Mouse (Mus musculus) kidney, embryonic 16.5 days (tissue): ENCODE measurements at regions not wholly inside any gene's neighbourhood (a gene's known extent, or its start where the extent isn't known, plus 50 kb on each side); places are given as distances from the start of the nearest gene placed in this dataset.
"Not testable (repeated sequence)": the region's sequence is repeated elsewhere in the genome, so short reads cannot be mapped to it uniquely, and the experiment has no call there.

Experiments
- ATAC-seq: fragments of 200-750 bp; cut with Nextera tagmentation; 2 replicates; pipeline ENCODE4 v1.8.0; 2017; ENCODE audit warnings: moderate TSS enrichment; ENCODE audit not compliant: low FRiP score, low TSS enrichment
- H3K27ac ChIP-seq: fragments of 300-500 bp; sonication (generic); 2 replicates; pipeline ENCODE4 v1.5.1; 2014; ENCODE audit warnings: low read length
- H3K27me3 ChIP-seq: fragments of 300-500 bp; sonication (generic); 2 replicates; pipeline ENCODE4 v1.6.1; 2014; ENCODE audit warnings: low read length, control low read depth, mixed read lengths; ENCODE audit not compliant: insufficient read depth
- H3K36me3 ChIP-seq: fragments of 300-500 bp; sonication (generic); 2 replicates; pipeline ENCODE4 v1.6.1; 2014; ENCODE audit warnings: low read length, control low read depth, mixed read lengths; ENCODE audit not compliant: insufficient read depth
- H3K4me1 ChIP-seq: fragments of 300-500 bp; sonication (generic); 2 replicates; pipeline ENCODE4 v1.6.1; 2014; ENCODE audit warnings: low read length, control low read depth, mixed read lengths; ENCODE audit not compliant: insufficient read depth
- H3K4me2 ChIP-seq: fragments of 300-500 bp; sonication (generic); replicated peaks from 2 replicates; pipeline ENCODE4 v1.6.1; 2014; ENCODE audit warnings: low read depth, low read length
- H3K4me3 ChIP-seq: fragments of 300-500 bp; sonication (generic); 2 replicates; pipeline ENCODE4 v1.5.1; 2014; ENCODE audit warnings: mild to moderate bottlenecking, low read length
- H3K9ac ChIP-seq: fragments of 300-500 bp; sonication (generic); replicated peaks from 2 replicates; pipeline ENCODE4 v1.6.1; 2014; ENCODE audit warnings: low read length
- H3K9me3 ChIP-seq: fragments of 300-500 bp; sonication (generic); 2 replicates; pipeline ENCODE4 v1.6.1; 2016; ENCODE audit warnings: low read length, control low read depth
- WGBS: fragments of 180-500 bp; shearing (Covaris S2); extraction: QIAGEN DNeasy Blood & Tissue Kit; methylation state at CpG from one replicate; pipeline ENCODE4 v1.1.7; 2014; 5-methylcytosine and 5-hydroxymethylcytosine counted together

GRCm38 (mm10) chr11:52460190-52460780 lies 64.1 kb downstream of the 9530068E07Rik start:
- Histone ChIP-seq H3K4me1 (peaks cover 10% of the 10 kb centered on the region), H3K36me3 (no peaks in the 10 kb centered on the region), H3K27me3 (no peaks in the 10 kb centered on the region), H3K4me3 (no peak overlapping the region), H3K9me3 (no peaks in the 10 kb centered on the region), H3K27ac (no peak overlapping the region), H3K4me2 (no peak overlapping the region), H3K9ac (no peak overlapping the region)
- WGBS = 54% methylated on average over 7 of the region's 7 CpGs
- ATAC-seq = no peak

- WGBS = 68% methylated on average over 6 of the region's 6 CpGs
- not testable (repeated sequence) for H3K4me1 ChIP-seq, H3K9me3 ChIP-seq, H3K4me3 ChIP-seq, H3K27ac ChIP-seq, ATAC-seq, H3K27me3 ChIP-seq, H3K36me3 ChIP-seq, H3K4me2 ChIP-seq, H3K9ac ChIP-seq
These were observed 74.9 kb downstream of the 9530068E07Rik start for GRCm38 (mm10) chr11:52471128-52471527.

- not testable (repeated sequence) for H3K36me3 ChIP-seq, H3K4me3 ChIP-seq, H3K27ac ChIP-seq, H3K9me3 ChIP-seq, H3K4me2 ChIP-seq, H3K4me1 ChIP-seq, H3K27me3 ChIP-seq, ATAC-seq, H3K9ac ChIP-seq
- 57% methylated on average over 10 of the region's 10 CpGs for WGBS
These were observed 83.9 kb downstream of the 9530068E07Rik start for GRCm38 (mm10) chr11:52480111-52480510.

- ATAC-seq = 0 out of 2 replicates have a peak, but pooled peaks have one; percentile 15
- not testable (repeated sequence) for H3K36me3 ChIP-seq, H3K4me1 ChIP-seq, H3K4me2 ChIP-seq, H3K4me3 ChIP-seq, H3K27ac ChIP-seq, H3K9ac ChIP-seq, H3K27me3 ChIP-seq, H3K9me3 ChIP-seq
- 47% methylated on average over 24 of the region's 24 CpGs for WGBS
These were observed 84.5 kb downstream of the 9530068E07Rik start for GRCm38 (mm10) chr11:52480694-52481093.

- not testable (repeated sequence) for H3K27ac ChIP-seq, ATAC-seq, H3K9ac ChIP-seq, H3K4me2 ChIP-seq, H3K27me3 ChIP-seq, H3K4me1 ChIP-seq, H3K9me3 ChIP-seq, H3K4me3 ChIP-seq, H3K36me3 ChIP-seq
- 91% methylated on average over 4 of the region's 8 CpGs for whole genome bisulfite sequencing
These were observed 87.3 kb downstream of the 9530068E07Rik start for GRCm38 (mm10) chr11:52483534-52483933.

GRCm38 (mm10) chr11:52488538-52488937 lies 92.3 kb downstream of the 9530068E07Rik start:
- not testable (repeated sequence) for H3K27ac ChIP-seq, ATAC-seq, H3K36me3 ChIP-seq, H3K4me3 ChIP-seq, H3K9ac ChIP-seq, H3K27me3 ChIP-seq, H3K4me2 ChIP-seq, H3K9me3 ChIP-seq, H3K4me1 ChIP-seq
- WGBS = 80% methylated on average over 4 of the region's 4 CpGs

GRCm38 (mm10) chr11:52493336-52493735 lies 97.1 kb downstream of the 9530068E07Rik start:
- Histone ChIP-seq H3K27ac (no peak overlapping the region), H3K9ac (no peak overlapping the region), H3K9me3 (peaks cover 3% of the 10 kb centered on the region; the same call in 1 of the 2 replicates), H3K4me1 (no peaks in the 10 kb centered on the region), H3K27me3 (no peaks in the 10 kb centered on the region), H3K4me2 (no peak overlapping the region), H3K36me3 (no peaks in the 10 kb centered on the region), H3K4me3 (no peak overlapping the region)
- no peak for ATAC-seq
- WGBS = 69% methylated on average over 6 of the region's 6 CpGs

GRCm38 (mm10) chr11:52496908-52497307 lies 100.7 kb downstream of the 9530068E07Rik start:
- Histone ChIP-seq H3K4me1 (no peaks in the 10 kb centered on the region), H3K9ac (no peak overlapping the region), H3K27ac (no peak overlapping the region), H3K4me2 (no peak overlapping the region), H3K27me3 (0 out of 2 replicates have a peak, but pooled peaks cover 2% of the 10 kb centered on the region), H3K4me3 (no peak overlapping the region), H3K9me3 (peaks cover 3% of the 10 kb centered on the region; the same call in 1 of the 2 replicates), H3K36me3 (no peaks in the 10 kb centered on the region)
- ATAC-seq = no peak
- WGBS = 89% methylated on average over 3 of the region's 3 CpGs

GRCm38 (mm10) chr11:52502759-52503365 lies 106.6 kb downstream of the 9530068E07Rik start:
- no peak overlapping the region for H3K4me3 ChIP-seq
- H3K4me1 ChIP-seq = peaks cover 10% of the 10 kb centered on the region
- no peak overlapping the region for H3K4me2 ChIP-seq
- H3K9me3 ChIP-seq = 0 out of 2 replicates have a peak, but pooled peaks cover 5% of the 10 kb centered on the region
- H3K9ac ChIP-seq = no peak overlapping the region
- 0 out of 2 replicates have a peak, but pooled peaks cover 2% of the 10 kb centered on the region for H3K27me3 ChIP-seq
- peak; percentile 63 for ATAC-seq
- 7% methylated on average over 10 of the region's 10 CpGs for WGBS
- H3K36me3 ChIP-seq = no peaks in the 10 kb centered on the region
- no peak overlapping the region for H3K27ac ChIP-seq

GRCm38 (mm10) chr11:52511831-52512297 lies 115.6 kb downstream of the 9530068E07Rik start:
- Histone ChIP-seq H3K4me3 (no peak overlapping the region), H3K9me3 (no peaks in the 10 kb centered on the region), H3K36me3 (no peaks in the 10 kb centered on the region), H3K27me3 (no peaks in the 10 kb centered on the region), H3K27ac (no peak overlapping the region), H3K4me2 (no peak overlapping the region), H3K9ac (no peak overlapping the region), H3K4me1 (peaks cover 3% of the 10 kb centered on the region)
- 42% methylated on average over 4 of the region's 4 CpGs for WGBS
- ATAC-seq = no peak
